Mouse (Mus musculus) heart, adult 2 months (tissue): ENCODE results near the gene Atoh7. TPM values are rescaled to one million over a fixed set of nuclear protein-coding genes. Genes with fewer than 3 reads are reported as not detected.

Source experiments
- DNase-seq, 2 experiments: peaks; one replicate each; pipeline ENCODE4 v3.0.0; 2021
- H3K27ac ChIP-seq: fragments of 200-600 bp; 2 replicates; pipeline ENCODE4 v1.8.1; 2022
- H3K27me3 ChIP-seq: fragments of 200-500 bp; 2 replicates; pipeline ENCODE4 v1.6.1; 2012; ENCODE audit warnings: mild to moderate bottlenecking, low read length, inconsistent platforms, mixed read lengths; ENCODE audit not compliant: control insufficient read depth, insufficient read depth
- H3K36me3 ChIP-seq: fragments of 200-500 bp; 2 replicates; pipeline ENCODE4 v1.6.1; 2012; ENCODE audit warnings: low read length, inconsistent platforms; ENCODE audit not compliant: control insufficient read depth, insufficient read depth
- H3K4me1 ChIP-seq: fragments of 200-500 bp; 2 replicates; pipeline ENCODE4 v1.6.1; 2011; ENCODE audit warnings: low read length; ENCODE audit not compliant: control insufficient read depth, insufficient read depth
- H3K4me3 ChIP-seq: fragments of 200-600 bp; 2 replicates; pipeline ENCODE4 v1.8.1; 2022
- H3K79me2 ChIP-seq: fragments of 200-500 bp; replicated peaks from 2 replicates; pipeline ENCODE4 v1.6.1; 2012; ENCODE audit warnings: mild to moderate bottlenecking, inconsistent platforms, low read length, moderate library complexity, mixed read lengths; ENCODE audit not compliant: control insufficient read depth, insufficient read depth
- H3K9ac ChIP-seq: fragments of 200-500 bp; 2 replicates; pipeline ENCODE4 v1.6.1; 2012; ENCODE audit warnings: low read depth, mild to moderate bottlenecking, control low read depth, inconsistent platforms, low read length, mixed read lengths
- CTCF ChIP-seq: fragments of 200-600 bp; IDR thresholded peaks from 2 replicates; pipeline ENCODE4 v1.8.1; 2022; ENCODE audit warnings: antibody characterized with exemption, mild to moderate bottlenecking, moderate library complexity
- EP300 ChIP-seq: fragments of 200-500 bp; IDR thresholded peaks from 2 replicates; pipeline ENCODE4 v1.6.1; 2011; ENCODE audit warnings: low read depth, low read length, control low read depth; ENCODE audit not compliant: insufficient read depth
- POLR2A ChIP-seq: fragments of 200-500 bp; IDR thresholded peaks from 2 replicates; pipeline ENCODE4 v1.6.1; 2011; ENCODE audit warnings: mild to moderate bottlenecking, low read depth, low read length, control low read depth; ENCODE audit not compliant: insufficient read depth
- WGBS: fragments of 180-500 bp; shearing (Covaris S2); methylation state at CpG from one replicate; pipeline ENCODE4 v1.1.7; 2018; 5-methylcytosine and 5-hydroxymethylcytosine counted together
- intact Hi-C: fragments of 180-260 bp; cut with DNase I; formaldehyde crosslinking; loops from one replicate; pipeline ENCODE4 v1.15.1; 2025
- polyA plus RNA-seq: library from polyadenylated mRNA; depleted of rRNA; stranded (reverse); fragments of >200 nt; gene quantifications from 2 replicates; pipeline ENCODE4 v1.2.3, GENCODE M21; 2012
- total RNA-seq, 2 experiments: library from RNA; stranded (reverse); gene quantifications; 2 replicates each; pipeline ENCODE4 v1.2.3; 2021

The Atoh7 gene
- total and polyA plus RNA-seq, 3 experiments = not detected

DNA sequence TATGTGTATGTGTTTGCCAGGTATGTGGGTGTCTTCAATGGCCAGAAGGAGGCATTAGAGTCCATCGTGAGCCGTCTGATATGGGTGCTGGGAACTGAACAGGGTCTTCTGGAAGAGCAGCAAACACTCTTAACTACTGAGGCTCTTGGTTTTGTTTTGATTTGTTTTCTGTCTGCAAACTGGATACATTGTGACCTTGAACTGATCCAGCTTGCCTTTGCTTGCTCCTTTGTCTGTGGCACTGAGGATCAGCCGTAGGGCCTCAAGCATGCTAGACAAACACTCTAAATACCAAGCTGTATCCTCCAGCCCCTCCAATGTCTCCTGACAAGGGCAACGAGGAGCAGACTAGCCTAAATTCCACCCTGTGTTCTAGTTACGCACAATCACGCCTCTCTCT lies 27.7 kb downstream of the Atoh7 start:
- DNase-seq = no peak

DNA sequence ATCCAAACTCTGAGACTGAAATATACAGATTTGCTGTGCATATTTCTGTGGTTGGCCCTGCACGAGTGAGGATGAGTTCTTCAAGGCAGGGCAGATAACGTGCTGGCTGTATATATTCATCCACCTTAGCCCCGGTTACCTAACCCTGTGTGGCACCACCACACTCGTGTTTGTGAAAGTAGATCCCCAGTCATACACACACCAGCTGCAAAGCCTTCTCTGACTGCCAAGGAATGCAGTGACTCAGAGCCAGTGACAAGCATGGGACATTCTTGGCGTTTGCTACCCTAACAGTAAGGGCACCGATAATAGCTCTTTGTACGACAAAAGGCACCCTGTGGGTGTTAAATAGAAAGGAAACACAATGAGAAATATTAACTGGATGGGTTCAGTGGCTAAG lies 28.8 kb downstream of the Atoh7 start:
- TF ChIP-seq POLR2A = 0 out of 2 replicates have a peak, but pooled peaks have one; percentile 19
- peak; percentile 100 for TF ChIP-seq EP300
- TF ChIP-seq CTCF = no peak
- 41% methylated on average over 7 of the region's 7 CpGs for WGBS
- no peaks in the 10 kb centered on the region for H3K27me3 ChIP-seq
- H3K79me2 ChIP-seq = no peaks in the 10 kb centered on the region
- peak overlapping the region; percentile 85 for H3K27ac ChIP-seq
- H3K4me1 ChIP-seq = peaks cover 3% of the 10 kb centered on the region; the same call in 1 of the 2 replicates
- H3K36me3 ChIP-seq = no peaks in the 10 kb centered on the region
- DNase-seq = peak; percentile 39 to 74
- H3K4me3 ChIP-seq = no peak overlapping the region
- intact Hi-C loops = no loop called here
- no peak overlapping the region for H3K9ac ChIP-seq

More for the DNA sequence above, 27.7 kb downstream of the Atoh7 start:
- no peaks in the 10 kb centered on the region for H3K36me3 ChIP-seq
- no peak for TF ChIP-seq POLR2A
- no peak for TF ChIP-seq EP300
- TF ChIP-seq CTCF = no peak
- H3K9ac ChIP-seq = no peak overlapping the region
- peaks cover 3% of the 10 kb centered on the region; the same call in 1 of the 2 replicates for H3K4me1 ChIP-seq
- peak overlapping the region; percentile 85; the same call in 1 of the 2 replicates for H3K27ac ChIP-seq
- no peaks in the 10 kb centered on the region for H3K79me2 ChIP-seq
- H3K27me3 ChIP-seq = no peaks in the 10 kb centered on the region
- WGBS = 85% methylated on average over 6 of the region's 6 CpGs
- intact Hi-C loops = no loop called here
- no peak overlapping the region for H3K4me3 ChIP-seq

DNA sequence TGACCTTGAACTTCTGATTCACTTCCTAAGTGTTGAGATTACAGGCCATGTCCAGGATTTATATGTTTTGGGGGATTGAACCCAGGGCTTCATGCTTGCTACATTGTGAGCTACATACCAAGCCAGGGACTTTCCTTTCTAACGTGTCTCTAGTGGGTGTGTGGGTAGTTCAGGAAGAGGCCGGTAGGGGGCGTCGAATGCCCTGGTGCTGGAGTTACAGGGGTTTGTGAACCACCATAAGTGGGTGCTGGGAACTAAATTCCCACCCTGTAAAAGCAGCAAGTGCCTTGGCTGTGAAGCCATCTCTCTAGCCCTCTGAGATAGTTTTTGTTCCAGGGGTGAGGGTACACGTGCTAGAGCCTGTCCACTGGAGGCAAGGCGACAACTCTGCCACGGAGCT lies 31.0 kb downstream of the Atoh7 start:
- intact Hi-C loops = no loop called here
- WGBS = 75% methylated on average over 7 of the region's 7 CpGs
- H3K36me3 ChIP-seq = no peaks in the 10 kb centered on the region
- no peak for DNase-seq
- TF ChIP-seq POLR2A (no peak), EP300 (no peak), CTCF (peak; percentile 28)
- H3K79me2 ChIP-seq = no peaks in the 10 kb centered on the region
- no peak overlapping the region for H3K27ac ChIP-seq
- H3K4me3 ChIP-seq = no peak overlapping the region
- H3K9ac ChIP-seq = no peak overlapping the region
- H3K4me1 ChIP-seq = peaks cover 3% of the 10 kb centered on the region; the same call in 1 of the 2 replicates
- H3K27me3 ChIP-seq = no peaks in the 10 kb centered on the region

DNA sequence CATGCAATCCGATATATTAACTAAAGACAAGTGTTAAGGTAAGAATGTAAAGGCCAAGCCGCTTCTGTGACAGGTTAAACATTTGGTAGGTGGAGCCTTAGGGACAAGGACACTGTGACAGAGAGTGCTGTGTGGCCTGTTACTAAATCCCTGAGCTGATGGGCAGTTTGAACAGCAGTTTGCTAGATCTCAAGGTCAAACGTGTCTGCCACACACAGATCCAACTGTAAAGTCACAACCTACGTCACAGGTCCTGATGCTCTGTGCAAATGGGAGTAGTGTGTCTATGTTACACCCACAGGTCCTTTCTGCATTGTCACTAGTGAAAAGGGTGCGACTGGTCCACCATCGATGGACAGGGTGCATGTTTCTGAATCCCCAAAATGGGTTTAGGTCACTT lies 32.9 kb downstream of the Atoh7 start:
- Histone ChIP-seq H3K36me3 (no peaks in the 10 kb centered on the region), H3K27ac (no peak overlapping the region), H3K4me3 (no peak overlapping the region), H3K4me1 (peaks cover 3% of the 10 kb centered on the region; the same call in 1 of the 2 replicates), H3K79me2 (no peaks in the 10 kb centered on the region), H3K9ac (no peak overlapping the region), H3K27me3 (no peaks in the 10 kb centered on the region)
- intact Hi-C loops = no loop called here
- no peak for DNase-seq
- TF ChIP-seq EP300 (no peak), POLR2A (no peak), CTCF (no peak)
- WGBS = 82% methylated on average over 6 of the region's 6 CpGs

DNA sequence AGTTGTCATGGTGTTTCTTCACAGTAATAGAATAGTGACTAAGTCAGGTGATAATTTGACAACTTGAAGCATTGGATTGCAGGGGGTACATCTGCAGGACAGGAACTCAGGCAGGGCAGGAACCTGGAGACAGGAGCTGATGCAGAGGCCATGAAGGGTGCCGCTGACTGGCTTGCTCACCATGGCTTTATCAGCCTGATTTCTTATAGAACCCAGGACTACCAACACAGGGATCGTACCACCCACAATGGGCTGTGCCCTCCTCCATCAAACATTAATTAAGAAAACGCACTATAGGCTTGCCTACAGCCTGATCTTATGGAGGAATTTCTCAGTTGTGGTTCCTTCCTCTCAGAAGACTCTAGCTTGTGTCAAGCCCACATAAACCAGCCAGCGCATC lies 33.9 kb downstream of the Atoh7 start:
- Histone ChIP-seq H3K36me3 (no peaks in the 10 kb centered on the region), H3K9ac (no peak overlapping the region), H3K4me3 (no peak overlapping the region), H3K4me1 (peaks cover 1% of the 10 kb centered on the region; the same call in 1 of the 2 replicates), H3K27ac (no peak overlapping the region), H3K79me2 (no peaks in the 10 kb centered on the region), H3K27me3 (no peaks in the 10 kb centered on the region)
- WGBS = 91% methylated on average over 4 of the region's 4 CpGs
- TF ChIP-seq POLR2A (no peak), CTCF (no peak), EP300 (no peak)
- intact Hi-C loops = no loop called here
- DNase-seq = no peak

DNA sequence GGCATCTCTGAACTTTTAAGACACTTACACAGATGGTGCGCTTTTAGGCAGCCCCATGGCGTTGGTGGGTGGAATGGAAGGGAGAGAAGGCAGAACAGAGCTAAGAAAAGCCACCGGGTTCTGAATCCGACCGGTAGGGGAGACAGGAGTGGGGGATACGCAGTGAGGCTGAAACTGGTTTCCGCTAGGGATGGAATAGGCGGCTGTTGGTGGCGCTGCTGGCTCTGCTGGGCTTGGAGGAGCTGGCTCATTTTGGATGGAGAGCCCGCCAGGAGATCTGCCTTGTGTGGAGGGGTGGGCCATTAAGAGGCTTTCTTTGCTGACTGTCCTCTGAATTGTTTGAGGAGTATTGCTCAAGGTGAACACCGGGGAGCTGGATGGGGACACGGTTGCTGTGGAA lies 36.2 kb downstream of the Atoh7 start:
- intact Hi-C loops = no loop called here
- H3K9ac ChIP-seq = no peak overlapping the region
- TF ChIP-seq EP300 (no peak), CTCF (no peak), POLR2A (no peak)
- no peak for DNase-seq
- H3K4me1 ChIP-seq = no peaks in the 10 kb centered on the region
- H3K27me3 ChIP-seq = no peaks in the 10 kb centered on the region
- no peak overlapping the region for H3K27ac ChIP-seq
- no peaks in the 10 kb centered on the region for H3K79me2 ChIP-seq
- WGBS = 54% methylated on average over 12 of the region's 12 CpGs
- H3K4me3 ChIP-seq = no peak overlapping the region
- H3K36me3 ChIP-seq = no peaks in the 10 kb centered on the region
